Mouse (Mus musculus): Measurements from ENCODE around the gene Brms1. TPM values are rescaled to one million over a fixed set of nuclear protein-coding genes. Genes with fewer than 3 reads are reported as not detected.

Gene Brms1
- total RNA-seq, 2 experiments from 2014 or later, result 14.7 to 15.1 TPM

GRCm38 (mm10) chr19:5058801-5059771, 17.9 kb downstream of the Brms1 start:
- intact Hi-C loops (cut with DNase I), result no loop called here
- DNase-seq (ENCODE audit: low spot score in 2 of 2), result no peak

- intact Hi-C loops (cut with DNase I), result no loop called here
- DNase-seq (ENCODE audit: low spot score in 2 of 2), result no peak
Observed at GRCm38 (mm10) chr19:5060365-5061330, 19.5 kb downstream of the Brms1 start.

GRCm38 (mm10) chr19:5062041-5062440, 20.9 kb downstream of the Brms1 start:
- DNase-seq (ENCODE audit: low spot score in 2 of 2), result no peak
- intact Hi-C loops (cut with DNase I), result no loop called here

- DNase-seq (ENCODE audit: low spot score in 2 of 2), result no peak
- intact Hi-C loops (cut with DNase I), result no loop called here
Observed at GRCm38 (mm10) chr19:5062446-5062845, 21.3 kb downstream of the Brms1 start.

- DNase-seq (ENCODE audit: low spot score in 2 of 2), result no peak
- intact Hi-C loops (cut with DNase I), result no loop called here
Observed at GRCm38 (mm10) chr19:5065104-5065503, 23.9 kb downstream of the Brms1 start.

- DNase-seq (ENCODE audit: low spot score in 2 of 2), result no peak
- intact Hi-C loops (cut with DNase I), result no loop called here
Observed at GRCm38 (mm10) chr19:5067040-5067799, 26.1 kb downstream of the Brms1 start.

GRCm38 (mm10) chr19:5067867-5068569, 26.9 kb downstream of the Brms1 start, which contains the start of gene Cd248:
Gene Cd248 (plus strand): TSS chr19:5068078.
- intact Hi-C loops (cut with DNase I), result no loop called here
- DNase-seq (ENCODE audit: low spot score in 2 of 2), result no peak

- intact Hi-C loops (cut with DNase I), result no loop called here
- no peak for DNase-seq (ENCODE audit: low spot score in 2 of 2)
Observed at GRCm38 (mm10) chr19:5068570-5069234, 27.5 kb downstream of the Brms1 start.

- DNase-seq (ENCODE audit: low spot score in 2 of 2), result no peak
- intact Hi-C loops (cut with DNase I), result no loop called here
Observed at GRCm38 (mm10) chr19:5069486-5069885, 28.3 kb downstream of the Brms1 start.

GRCm38 (mm10) chr19:5069978-5070377, 28.8 kb downstream of the Brms1 start:
- DNase-seq (ENCODE audit: low spot score in 2 of 2), result no peak
- intact Hi-C loops (cut with DNase I), result no loop called here

- no peak for DNase-seq (ENCODE audit: low spot score in 2 of 2)
- intact Hi-C loops (cut with DNase I), result no loop called here
Observed at GRCm38 (mm10) chr19:5071077-5071476, 29.9 kb downstream of the Brms1 start.

GRCm38 (mm10) chr19:5071545-5072369, 30.6 kb downstream of the Brms1 start:
- no peak for DNase-seq (ENCODE audit: low spot score in 2 of 2)
- intact Hi-C loops (cut with DNase I), result loop anchor here (2.0 kb wide), 1 partner anchor 15 kb away; no protein-coding TSS in a partner anchor

GRCm38 (mm10) chr19:5072389-5073019, 31.4 kb downstream of the Brms1 start:
- intact Hi-C loops (cut with DNase I), result loop anchor here (2.0 kb wide), 1 partner anchor 16 kb away; no protein-coding TSS in a partner anchor
- DNase-seq (ENCODE audit: low spot score in 2 of 2), result no peak

- DNase-seq (ENCODE audit: low spot score in 2 of 2), result no peak
- intact Hi-C loops (cut with DNase I), result loop anchor here (2.0 kb wide), 1 partner anchor 16 kb away; no protein-coding TSS in a partner anchor
Observed at GRCm38 (mm10) chr19:5073028-5073427, 31.9 kb downstream of the Brms1 start.

- intact Hi-C loops (cut with DNase I), result loop anchor here (2.0 kb wide), 1 partner anchor 17 kb away; no protein-coding TSS in a partner anchor
- no peak for DNase-seq (ENCODE audit: low spot score in 2 of 2)
Observed at GRCm38 (mm10) chr19:5073518-5073917, 32.4 kb downstream of the Brms1 start.

- DNase-seq (ENCODE audit: low spot score in 2 of 2), result no peak
- intact Hi-C loops (cut with DNase I), result no loop called here
Observed at GRCm38 (mm10) chr19:5079279-5079678, 38.1 kb downstream of the Brms1 start.

- no peak for DNase-seq (ENCODE audit: low spot score in 2 of 2)
- intact Hi-C loops (cut with DNase I), result no loop called here
Observed at GRCm38 (mm10) chr19:5082005-5082404, 40.9 kb downstream of the Brms1 start.
